Mouse (Mus musculus) forebrain, embryonic 10.5 days (tissue): Measurements from ENCODE around the gene Rps16. TPM values are rescaled to one million over a fixed set of nuclear protein-coding genes. Genes with fewer than 3 reads are reported as not detected.

Experiments used
- DNase-seq: peaks from one replicate; pipeline ENCODE4 v3.0.0-alpha.2; 2017; ENCODE audit warnings: low spot score; ENCODE audit errors: extremely low spot score
- H3K27ac ChIP-seq: fragments of 300-500 bp; sonication (generic); 2 replicates; pipeline ENCODE4 v1.5.1; 2016; ENCODE audit warnings: mild to moderate bottlenecking
- H3K27me3 ChIP-seq: fragments of 300-500 bp; sonication (generic); 2 replicates; pipeline ENCODE4 v1.6.1; 2016; ENCODE audit warnings: mild to moderate bottlenecking; ENCODE audit not compliant: poor library complexity, severe bottlenecking
- H3K36me3 ChIP-seq: fragments of 300-500 bp; sonication (generic); replicated peaks from 2 replicates; pipeline ENCODE4 v1.6.1; 2016; ENCODE audit warnings: mild to moderate bottlenecking, moderate library complexity
- H3K4me1 ChIP-seq: fragments of 300-500 bp; sonication (generic); 2 replicates; pipeline ENCODE4 v1.6.1; 2016
- H3K4me3 ChIP-seq: fragments of 300-500 bp; sonication (generic); 2 replicates; pipeline ENCODE4 v1.5.1; 2016; ENCODE audit warnings: mild to moderate bottlenecking, moderate library complexity
- H3K9me3 ChIP-seq: fragments of 300-500 bp; sonication (generic); 2 replicates; pipeline ENCODE4 v1.6.1; 2016; ENCODE audit warnings: mild to moderate bottlenecking, moderate library complexity
- WGBS: fragments of 180-500 bp; shearing (Covaris S2); methylation state at CpG from one replicate; pipeline ENCODE4 v1.1.7; 2016; 5-methylcytosine and 5-hydroxymethylcytosine counted together
- polyA plus RNA-seq: library from polyadenylated mRNA; unstranded; fragments of >200 nt; fragmentation: Nextera tagmentation; extraction: Ambion mirVana; gene quantifications from 2 replicates; pipeline ENCODE4 v1.2.1, GENCODE M21; 2016

Rps16 gene
- polyA plus RNA-seq, 1 experiment from 2014 or later = 939 TPM

GRCm38 (mm10) chr7:28326457-28326856 lies 24.0 kb upstream of the Rps16 start:
- peaks cover 100% of the 10 kb centered on the region for H3K36me3 ChIP-seq
- DNase-seq = no peak
- H3K4me3 ChIP-seq = no peak overlapping the region
- H3K27me3 ChIP-seq = no peaks in the 10 kb centered on the region
- no peaks in the 10 kb centered on the region for H3K4me1 ChIP-seq
- H3K27ac ChIP-seq = no peak overlapping the region
- no peaks in the 10 kb centered on the region for H3K9me3 ChIP-seq
- 79% methylated on average over 4 of the region's 4 CpGs for WGBS

- peaks cover 100% of the 10 kb centered on the region for H3K36me3 ChIP-seq
- DNase-seq = no peak
- 98% methylated on average over 2 of the region's 2 CpGs for WGBS
- H3K9me3 ChIP-seq = no peaks in the 10 kb centered on the region
- no peak overlapping the region for H3K27ac ChIP-seq
- H3K4me3 ChIP-seq = no peak overlapping the region
- H3K27me3 ChIP-seq = no peaks in the 10 kb centered on the region
- no peaks in the 10 kb centered on the region for H3K4me1 ChIP-seq
Measured at GRCm38 (mm10) chr7:28328260-28328659, 22.2 kb upstream of the Rps16 start.

- peaks cover 17% of the 10 kb centered on the region for H3K4me1 ChIP-seq
- no peaks in the 10 kb centered on the region for H3K27me3 ChIP-seq
- H3K36me3 ChIP-seq = peaks cover 70% of the 10 kb centered on the region
- H3K27ac ChIP-seq = no peak overlapping the region
- no peaks in the 10 kb centered on the region for H3K9me3 ChIP-seq
- no peak for DNase-seq
- no peak overlapping the region for H3K4me3 ChIP-seq
- 92% methylated on average over 4 of the region's 4 CpGs for WGBS
Measured at GRCm38 (mm10) chr7:28334534-28334933, 15.9 kb upstream of the Rps16 start.

GRCm38 (mm10) chr7:28335471-28335870 lies 15.0 kb upstream of the Rps16 start:
- peaks cover 61% of the 10 kb centered on the region for H3K36me3 ChIP-seq

GRCm38 (mm10) chr7:28338108-28338998 lies 12.1 kb upstream of the Rps16 start, which contains the start of gene Supt5:
Supt5 (minus strand) TSS chr7:28338746.
- peak within 1 kb of the TSS; percentile 92 for H3K27ac ChIP-seq

More at GRCm38 (mm10) chr7:28335471-28335870, 15.0 kb upstream of the Rps16 start:
- Histone ChIP-seq H3K4me3 (peak overlapping the region; percentile 12), H3K9me3 (no peaks in the 10 kb centered on the region), H3K4me1 (peaks cover 17% of the 10 kb centered on the region), H3K27me3 (no peaks in the 10 kb centered on the region), H3K27ac (no peak overlapping the region)
- DNase-seq = no peak
- WGBS = 88% methylated on average over 2 of the region's 2 CpGs

GRCm38 (mm10) chr7:28339213-28339917 lies 11.1 kb upstream of the Rps16 start:
- 84% methylated on average over 19 of the region's 19 CpGs for WGBS
- Histone ChIP-seq H3K36me3 (peaks cover 26% of the 10 kb centered on the region), H3K27ac (peak overlapping the region; percentile 92), H3K9me3 (no peaks in the 10 kb centered on the region), H3K4me1 (peaks cover 40% of the 10 kb centered on the region), H3K27me3 (no peaks in the 10 kb centered on the region), H3K4me3 (peak overlapping the region; percentile 96)
- DNase-seq = no peak

More at GRCm38 (mm10) chr7:28338108-28338998, 12.1 kb upstream of the Rps16 start, which contains the start of gene Supt5:
- no peaks in the 10 kb centered on the region for H3K27me3 ChIP-seq
- H3K9me3 ChIP-seq = no peaks in the 10 kb centered on the region
- DNase-seq = peak; percentile 95
- peak within 1 kb of the TSS; percentile 96 for H3K4me3 ChIP-seq
- under 1% methylated on average over 77 of the region's 77 CpGs for WGBS
- H3K36me3 ChIP-seq = peaks cover 32% of the 10 kb centered on the region
- H3K4me1 ChIP-seq = peaks cover 40% of the 10 kb centered on the region

GRCm38 (mm10) chr7:28341381-28341780 lies 9.1 kb upstream of the Rps16 start:
- no peak overlapping the region for H3K4me3 ChIP-seq
- H3K36me3 ChIP-seq = peaks cover 6% of the 10 kb centered on the region; the same call in 1 of the 2 replicates
- no peak overlapping the region for H3K27ac ChIP-seq
- no peaks in the 10 kb centered on the region for H3K27me3 ChIP-seq
- no peaks in the 10 kb centered on the region for H3K9me3 ChIP-seq
- peaks cover 37% of the 10 kb centered on the region for H3K4me1 ChIP-seq
- 53% methylated on average over 7 of the region's 7 CpGs for WGBS
- DNase-seq = no peak

- H3K36me3 ChIP-seq = no peaks in the 10 kb centered on the region
- H3K4me3 ChIP-seq = no peak overlapping the region
- DNase-seq = peak; percentile 80
- WGBS = 11% methylated on average over 4 of the region's 4 CpGs
- H3K27me3 ChIP-seq = no peaks in the 10 kb centered on the region
- H3K27ac ChIP-seq = no peak overlapping the region
- no peaks in the 10 kb centered on the region for H3K9me3 ChIP-seq
- H3K4me1 ChIP-seq = peaks cover 27% of the 10 kb centered on the region
Measured at GRCm38 (mm10) chr7:28344637-28345036, 5.8 kb upstream of the Rps16 start.

- H3K4me1 ChIP-seq = peaks cover 21% of the 10 kb centered on the region
- 91% methylated on average over 3 of the region's 3 CpGs for WGBS
- DNase-seq = no peak
- no peaks in the 10 kb centered on the region for H3K27me3 ChIP-seq
- no peak overlapping the region for H3K4me3 ChIP-seq
- no peak overlapping the region for H3K27ac ChIP-seq
- H3K9me3 ChIP-seq = no peaks in the 10 kb centered on the region
- peaks cover 14% of the 10 kb centered on the region for H3K36me3 ChIP-seq
Measured at GRCm38 (mm10) chr7:28347746-28348145, 2.7 kb upstream of the Rps16 start.

GRCm38 (mm10) chr7:28348601-28349000 lies 1.9 kb upstream of the Rps16 start:
- Histone ChIP-seq H3K36me3 (peaks cover 23% of the 10 kb centered on the region), H3K27me3 (no peaks in the 10 kb centered on the region), H3K9me3 (no peaks in the 10 kb centered on the region), H3K27ac (no peak overlapping the region), H3K4me3 (no peak overlapping the region), H3K4me1 (peaks cover 21% of the 10 kb centered on the region)
- 90% methylated on average over 7 of the region's 7 CpGs for WGBS
- DNase-seq = no peak

- peak overlapping the region; percentile 82 for H3K4me3 ChIP-seq
- 48% methylated on average over 4 of the region's 4 CpGs for WGBS
- no peaks in the 10 kb centered on the region for H3K27me3 ChIP-seq
- H3K9me3 ChIP-seq = no peaks in the 10 kb centered on the region
- peaks cover 26% of the 10 kb centered on the region for H3K4me1 ChIP-seq
- peaks cover 42% of the 10 kb centered on the region for H3K36me3 ChIP-seq
- peak overlapping the region; percentile 97 for H3K27ac ChIP-seq
- no peak for DNase-seq
Measured at GRCm38 (mm10) chr7:28351676-28352191, 1.3 kb downstream of the Rps16 start.

GRCm38 (mm10) chr7:28353267-28353666 lies 2.8 kb downstream of the Rps16 start:
- Histone ChIP-seq H3K27me3 (no peaks in the 10 kb centered on the region), H3K4me3 (no peak overlapping the region), H3K27ac (no peak overlapping the region), H3K9me3 (no peaks in the 10 kb centered on the region), H3K4me1 (peaks cover 41% of the 10 kb centered on the region), H3K36me3 (peaks cover 45% of the 10 kb centered on the region)
- no peak for DNase-seq
- WGBS = 96% methylated on average over 2 of the region's 2 CpGs
